Mouse (Mus musculus): Measurements from ENCODE around the gene Frmd5.

GRCm38 (mm10) chr2:121621262-121622163, 185.4 kb downstream of the Frmd5 start:
- TF ChIP-seq CTCF (IDR thresholded peaks at IDR 0.05; ENCODE audit: extremely low read depth, insufficient read depth, low read length) (no peak), POLR2A (IDR thresholded peaks at IDR 0.05; ENCODE audit: extremely low read depth, insufficient read depth, low read length) (no peak)
